Mouse (Mus musculus) liver (tissue): ENCODE results near the gene Nrp1.

ENCODE experiments used
- DNase-seq: peaks from one replicate; pipeline ENCODE4 v3.0.0-alpha.2; 2020; ENCODE audit warnings: mixed read lengths

The Nrp1 gene

DNA sequence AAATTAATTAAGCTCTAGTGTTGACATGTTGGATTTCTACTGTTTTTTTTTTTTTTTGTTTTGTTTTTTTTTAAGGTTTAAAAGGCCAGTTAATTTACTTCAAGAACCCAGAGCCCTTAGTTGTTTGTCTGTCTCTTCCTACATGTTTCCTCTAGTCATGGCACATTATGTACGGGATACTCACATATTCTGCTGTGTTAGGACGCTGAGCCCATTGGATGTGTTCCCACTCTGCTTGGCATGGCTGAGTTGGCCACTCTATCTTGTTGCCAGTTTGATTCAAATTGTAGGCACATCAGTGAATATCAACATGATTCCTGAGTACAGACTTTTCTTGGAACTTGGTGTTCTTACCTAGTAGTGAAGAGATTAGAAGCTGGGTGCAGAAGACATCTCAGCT is 114.5 kb downstream of the Nrp1 start:
- no peak for DNase-seq

DNA sequence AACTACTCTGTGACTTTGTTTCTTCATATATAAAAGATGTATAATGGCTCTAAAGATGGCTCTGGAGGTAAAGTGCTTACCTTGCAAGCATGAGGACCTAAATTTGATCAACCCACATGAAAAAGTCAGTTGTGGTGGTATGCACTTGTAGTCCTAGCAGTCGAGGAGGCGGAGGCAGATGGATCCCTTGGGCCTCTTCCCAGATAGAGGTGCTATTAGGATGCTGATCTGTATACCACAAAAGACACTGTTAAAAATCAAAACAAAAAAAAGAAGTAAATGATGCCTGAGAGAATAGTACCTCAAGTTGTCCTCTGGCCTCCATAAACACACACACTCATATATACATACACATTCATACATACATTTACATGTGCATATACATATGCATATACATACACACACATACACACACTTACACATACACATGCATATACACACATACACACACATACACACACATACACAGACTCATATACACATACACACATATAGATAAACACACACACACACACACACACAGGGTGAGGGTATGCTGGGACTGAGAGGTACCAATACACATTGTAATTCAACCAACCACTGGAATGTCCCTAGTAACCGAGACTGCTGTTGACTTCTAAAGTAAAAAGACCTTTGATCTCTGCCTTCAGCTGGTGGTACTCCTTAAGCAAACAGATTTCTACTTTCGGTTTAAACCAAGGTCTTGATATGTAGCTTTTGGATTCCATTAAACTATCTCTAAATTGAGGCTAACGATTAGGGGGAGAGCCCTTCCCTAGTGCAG is 115.2 kb downstream of the Nrp1 start:
- DNase-seq = no peak

- DNase-seq = no peak
These were observed 116.2 kb downstream of the Nrp1 start for GRCm38 (mm10) chr8:128474614-128475013.

DNA sequence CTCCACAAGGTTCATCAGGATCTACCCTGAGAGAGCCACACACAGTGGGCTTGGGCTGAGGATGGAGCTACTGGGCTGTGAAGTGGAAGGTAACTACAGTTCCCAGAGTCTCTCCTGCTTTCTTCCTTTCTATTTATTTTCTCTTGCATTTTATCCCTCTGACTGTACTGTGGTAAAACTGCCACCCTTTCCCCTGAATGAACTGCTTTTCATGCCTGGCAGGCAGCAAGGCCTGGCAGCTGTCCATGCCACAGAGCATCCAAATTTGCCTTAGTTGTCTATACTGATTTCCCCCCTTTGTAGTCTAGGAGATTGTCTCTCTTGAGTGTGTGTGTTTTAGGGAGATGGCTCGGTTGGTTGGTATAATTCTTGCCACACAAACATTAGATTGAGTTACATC is 117.8 kb downstream of the Nrp1 start:
- no peak for DNase-seq

- no peak for DNase-seq
These were observed 119.6 kb downstream of the Nrp1 start for GRCm38 (mm10) chr8:128478017-128478416.

DNA sequence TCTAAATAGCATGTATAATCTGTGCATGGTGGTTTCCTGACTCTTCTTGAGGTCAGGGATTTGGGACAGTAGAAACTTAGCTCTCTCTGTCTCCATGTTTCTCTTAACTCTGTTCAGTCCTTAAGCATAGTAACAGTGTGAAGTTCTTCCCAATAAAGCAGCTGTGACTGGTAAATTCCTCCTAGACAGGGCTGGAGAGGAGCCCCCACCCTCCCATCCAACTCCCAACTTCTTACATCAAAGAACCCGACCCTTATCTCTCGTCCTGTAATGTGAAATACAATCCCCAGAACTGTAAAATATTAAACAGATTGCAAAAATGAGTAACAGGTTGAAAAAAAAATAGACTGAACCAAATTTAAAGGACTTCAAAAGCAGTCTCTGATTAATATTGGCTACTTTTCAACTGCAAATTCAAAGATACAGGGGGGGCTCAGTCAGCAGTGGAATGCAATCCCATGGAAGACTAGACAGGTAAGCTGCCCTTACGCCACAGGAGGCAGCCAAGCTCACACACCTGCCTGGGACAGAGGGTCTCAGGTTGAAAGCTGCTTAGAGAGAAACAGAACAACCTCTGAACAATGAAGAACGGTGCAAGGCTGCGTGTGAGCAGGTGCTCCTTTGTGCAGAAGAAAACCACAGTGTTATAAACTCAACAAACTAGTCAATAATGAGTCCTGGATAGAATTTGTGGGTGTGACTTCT is 121.1 kb downstream of the Nrp1 start:
- DNase-seq = no peak

- no peak for DNase-seq
These were observed 122.7 kb downstream of the Nrp1 start for GRCm38 (mm10) chr8:128480896-128481665.

DNA sequence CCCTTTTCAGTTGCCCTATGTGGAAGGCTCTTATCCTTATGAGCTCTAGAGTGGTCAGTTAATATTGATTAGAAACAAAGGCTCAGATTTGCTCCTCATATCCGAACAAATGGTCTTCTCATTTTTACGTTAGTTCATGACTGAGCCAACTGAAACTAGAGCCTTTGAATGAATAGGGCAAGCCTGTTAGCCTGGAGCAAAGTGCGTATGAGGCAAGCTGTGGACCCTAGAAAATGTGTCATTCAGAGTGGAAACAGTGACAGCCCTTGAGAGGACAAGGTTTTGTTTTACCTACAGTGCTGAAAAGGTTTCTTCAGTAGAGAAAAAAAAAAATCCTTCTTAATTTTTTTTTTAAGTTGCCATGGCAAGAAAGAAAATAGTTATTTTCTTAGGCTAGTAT is 124.9 kb downstream of the Nrp1 start:
- DNase-seq = no peak

GRCm38 (mm10) chr8:128484720-128485124 is 126.3 kb downstream of the Nrp1 start:
- DNase-seq = no peak

GRCm38 (mm10) chr8:128486043-128486442 is 127.6 kb downstream of the Nrp1 start:
- DNase-seq = no peak

GRCm38 (mm10) chr8:128487966-128488931 is 129.8 kb downstream of the Nrp1 start:
- peak; percentile 33 for DNase-seq

GRCm38 (mm10) chr8:128489351-128489750 is 130.9 kb downstream of the Nrp1 start:
- no peak for DNase-seq

GRCm38 (mm10) chr8:128491126-128492067 is 133.0 kb downstream of the Nrp1 start:
- DNase-seq = peak; percentile 23

GRCm38 (mm10) chr8:128493801-128494200 is 135.4 kb downstream of the Nrp1 start:
- DNase-seq = no peak

- no peak for DNase-seq
These were observed 140.4 kb downstream of the Nrp1 start for GRCm38 (mm10) chr8:128498836-128499235.

DNA sequence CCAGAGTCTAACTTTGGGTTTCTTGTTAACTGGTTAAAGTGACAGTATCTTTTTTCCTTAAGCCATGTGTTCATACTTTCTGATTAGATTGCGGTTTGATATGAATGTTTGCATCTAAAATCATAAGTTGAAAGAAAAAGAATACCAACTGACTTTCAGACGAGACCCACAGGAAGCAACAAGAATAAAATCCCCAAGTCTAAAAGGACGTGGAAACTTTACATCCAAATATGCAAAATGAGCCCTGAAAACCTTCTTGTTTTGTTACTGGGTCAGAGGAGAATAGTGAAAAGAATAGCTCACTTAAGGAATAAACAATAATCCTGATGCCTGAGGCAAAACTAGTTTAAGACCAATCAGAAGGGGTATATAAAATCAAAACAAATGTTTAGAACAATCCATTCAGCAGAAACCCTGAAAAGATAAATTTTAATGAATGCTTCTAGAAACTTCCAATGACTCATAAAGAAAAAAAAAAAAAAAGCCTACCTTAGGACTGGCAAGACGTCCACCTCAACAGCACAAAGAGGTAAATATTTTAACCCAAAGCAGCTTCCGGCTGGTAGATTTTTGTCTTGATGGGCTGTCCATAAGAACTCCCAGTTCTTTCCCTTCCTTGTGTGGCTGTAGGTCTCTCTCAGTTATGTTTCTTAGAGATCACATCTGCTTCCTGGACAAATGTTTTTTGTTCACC is 145.9 kb downstream of the Nrp1 start:
- no peak for DNase-seq

GRCm38 (mm10) chr8:128505866-128506265 is 147.5 kb downstream of the Nrp1 start:
- no peak for DNase-seq

GRCm38 (mm10) chr8:128508723-128509122 is 150.3 kb downstream of the Nrp1 start:
- no peak for DNase-seq

DNA sequence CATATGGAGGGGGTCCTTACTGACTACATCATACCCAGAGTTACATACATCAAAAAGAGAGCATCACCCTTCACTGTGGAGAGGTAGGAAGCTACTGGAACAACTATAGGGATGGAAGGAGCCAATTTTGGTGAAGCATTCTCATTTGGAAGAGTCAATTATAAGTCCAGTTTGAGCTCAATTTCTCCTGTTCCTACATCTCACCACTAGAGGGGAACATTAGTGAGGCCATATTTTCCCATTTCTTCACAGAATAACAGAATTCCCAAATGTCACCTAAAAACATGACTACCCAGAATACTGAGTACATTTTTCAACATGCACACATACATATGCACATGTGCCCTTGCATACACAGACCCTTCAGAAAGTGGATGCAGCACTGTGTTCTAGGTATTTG is 152.6 kb downstream of the Nrp1 start:
- DNase-seq = no peak

DNA sequence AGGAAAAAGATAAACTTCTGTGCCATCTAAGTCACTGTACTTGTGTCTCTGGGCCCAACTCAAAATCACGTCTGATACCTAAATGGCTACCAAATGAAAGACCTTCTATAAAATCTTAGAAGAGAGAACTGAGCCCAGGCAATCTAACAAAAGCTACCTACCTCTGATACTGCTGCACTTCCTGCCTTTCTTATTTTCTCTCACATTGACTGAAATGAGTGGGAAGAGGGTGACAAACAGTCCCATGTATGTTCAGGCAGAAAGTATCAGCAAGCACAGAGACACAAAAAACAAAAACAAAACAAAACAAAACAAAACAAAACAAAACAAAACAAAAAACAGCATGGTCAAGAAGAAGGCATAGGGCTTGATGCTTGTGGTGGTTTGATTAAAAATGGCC is 153.3 kb downstream of the Nrp1 start:
- no peak for DNase-seq
